Mouse (Mus musculus): ENCODE measurements around the gene Nxf2. TPM values are rescaled to one million over a fixed set of nuclear protein-coding genes. Genes with fewer than 3 reads are reported as not detected.
"Not testable (repeated sequence)": the region's sequence is repeated elsewhere in the genome, so short reads cannot be mapped to it uniquely, and the experiment has no call there.

Nxf2 gene
- under 1 TPM; 0.28 TPM for total RNA-seq (2021)
- long read RNA-seq, experiment 1, result 0 reads
- long read RNA-seq, experiment 2, result 0 reads

DNA sequence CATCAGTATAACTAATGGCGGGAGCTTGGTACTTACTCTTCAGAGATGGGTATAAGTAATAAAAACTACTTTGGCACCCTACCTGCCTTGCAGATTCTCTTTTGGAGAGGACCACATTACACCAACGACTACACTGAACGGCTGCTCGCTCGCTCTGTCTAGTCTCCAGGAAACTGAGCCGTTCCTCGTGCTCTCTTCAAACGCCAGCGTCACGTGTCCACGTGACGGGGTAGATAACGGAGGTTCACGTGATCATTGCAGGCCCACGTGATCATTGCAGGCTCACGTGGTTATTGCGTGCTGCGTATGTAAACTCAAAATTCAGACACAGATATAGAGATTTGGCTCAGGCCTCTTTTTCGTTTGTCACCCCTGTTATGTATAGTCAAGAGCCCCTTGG lies at the start of gene Nxf2:
Nxf2 (minus strand) TSS at position 209 of the 400 bp plus-strand sequence.
- DNase-seq (ENCODE audit: low spot score in 2 of 2), result no peak

DNA sequence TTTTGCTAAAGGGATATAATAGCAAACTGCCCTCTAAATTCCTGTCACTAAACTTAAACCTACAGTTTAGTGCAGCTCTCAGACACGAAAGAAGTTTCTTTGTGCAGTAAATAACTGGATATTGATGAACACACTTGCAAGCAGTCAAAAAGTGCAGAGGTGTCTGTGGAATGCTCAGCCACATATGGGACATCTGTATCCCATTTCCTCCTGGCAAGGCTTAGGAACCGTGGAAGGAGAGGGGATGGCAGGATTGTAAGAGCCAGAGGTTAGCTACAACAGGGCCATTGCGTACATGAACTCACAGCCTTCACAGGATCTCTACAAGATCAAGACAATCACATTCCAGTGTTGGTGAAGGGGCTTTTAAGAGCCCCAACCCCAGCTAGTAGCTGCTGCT lies 46.8 kb upstream of the Nxf2 start:
- DNase-seq (ENCODE audit: low spot score in 2 of 2), result no peak

DNA sequence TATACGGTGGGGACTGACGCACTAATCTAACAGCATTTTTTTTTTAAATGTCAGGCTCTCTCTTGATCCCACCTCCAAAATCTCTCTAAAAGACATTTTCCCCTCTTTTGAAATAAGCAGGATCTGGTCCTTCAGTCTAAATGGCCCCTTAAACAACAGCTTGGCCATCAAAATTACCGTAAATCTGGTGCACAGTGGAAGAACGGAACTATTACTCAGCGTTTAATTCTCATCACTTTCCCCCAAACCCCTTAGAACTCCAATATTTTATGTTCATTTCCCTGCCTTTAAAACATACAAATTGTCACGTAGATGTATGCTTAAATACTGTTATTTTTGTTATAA lies 44.9 kb upstream of the Nxf2 start:
- no peak for DNase-seq (ENCODE audit: low spot score in 2 of 2)

DNA sequence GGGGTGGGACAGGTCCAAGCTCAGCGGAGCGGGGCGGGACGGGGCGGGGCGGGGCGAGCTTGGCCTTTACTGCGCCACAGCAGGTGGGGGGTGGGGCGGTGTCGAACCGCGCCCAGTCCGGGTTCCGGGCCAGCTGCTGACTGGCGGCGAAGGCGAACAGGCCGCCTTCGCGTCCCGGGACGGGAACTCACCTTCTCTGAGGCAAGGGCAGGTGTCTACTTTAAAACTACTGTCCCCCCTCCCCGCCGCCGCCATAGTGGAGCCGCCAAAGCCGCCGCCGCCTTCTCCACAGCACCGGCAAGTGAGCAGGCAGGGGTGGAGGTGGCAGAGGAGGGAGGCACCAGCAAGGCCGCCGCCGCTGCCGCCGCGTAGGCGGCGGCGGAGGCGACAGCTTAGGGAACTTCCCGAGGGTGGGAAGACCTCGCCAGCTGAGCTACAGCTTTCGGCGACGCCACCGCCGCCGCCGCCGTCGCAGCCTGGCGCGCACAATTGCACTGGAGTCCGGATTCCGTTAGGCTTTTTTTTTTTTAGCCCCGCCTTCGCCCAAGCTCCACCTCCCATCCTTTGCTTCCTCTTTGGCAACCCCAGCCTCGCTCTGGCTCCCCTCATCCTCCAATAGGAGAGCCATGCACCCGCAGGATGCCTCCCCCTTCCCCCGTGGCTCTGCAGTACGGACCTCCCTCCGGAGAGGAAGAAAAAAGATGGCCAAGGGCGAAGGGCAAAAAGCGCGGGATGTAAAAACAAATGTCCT lies 44.3 kb upstream of the Nxf2 start, which contains the start of gene Zmat1:
Zmat1 (minus strand) TSS at position 490 of the 751 bp plus-strand sequence.
- peak; percentile 62 to 64 for DNase-seq (ENCODE audit: low spot score in 2 of 2)

DNA sequence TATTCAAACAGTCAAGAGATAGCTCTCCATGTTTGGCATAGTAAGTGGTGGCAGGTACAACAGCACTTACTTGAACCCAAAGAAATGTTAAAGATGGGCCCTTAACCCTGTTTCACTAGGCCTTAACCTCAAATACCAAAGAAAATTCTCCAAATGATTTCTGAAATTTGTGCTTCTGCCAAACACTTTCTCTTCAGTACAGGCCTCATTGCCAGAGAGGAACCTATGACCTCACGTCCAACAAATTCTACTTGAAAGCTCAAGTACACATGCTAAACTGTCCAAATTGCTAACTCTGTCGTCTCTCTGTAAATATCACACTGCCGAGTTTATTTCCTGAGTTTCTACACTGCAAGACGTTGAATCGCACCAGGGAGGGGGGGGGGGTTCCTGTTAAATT lies 43.5 kb upstream of the Nxf2 start:
- DNase-seq (ENCODE audit: low spot score in 2 of 2), result no peak

DNA sequence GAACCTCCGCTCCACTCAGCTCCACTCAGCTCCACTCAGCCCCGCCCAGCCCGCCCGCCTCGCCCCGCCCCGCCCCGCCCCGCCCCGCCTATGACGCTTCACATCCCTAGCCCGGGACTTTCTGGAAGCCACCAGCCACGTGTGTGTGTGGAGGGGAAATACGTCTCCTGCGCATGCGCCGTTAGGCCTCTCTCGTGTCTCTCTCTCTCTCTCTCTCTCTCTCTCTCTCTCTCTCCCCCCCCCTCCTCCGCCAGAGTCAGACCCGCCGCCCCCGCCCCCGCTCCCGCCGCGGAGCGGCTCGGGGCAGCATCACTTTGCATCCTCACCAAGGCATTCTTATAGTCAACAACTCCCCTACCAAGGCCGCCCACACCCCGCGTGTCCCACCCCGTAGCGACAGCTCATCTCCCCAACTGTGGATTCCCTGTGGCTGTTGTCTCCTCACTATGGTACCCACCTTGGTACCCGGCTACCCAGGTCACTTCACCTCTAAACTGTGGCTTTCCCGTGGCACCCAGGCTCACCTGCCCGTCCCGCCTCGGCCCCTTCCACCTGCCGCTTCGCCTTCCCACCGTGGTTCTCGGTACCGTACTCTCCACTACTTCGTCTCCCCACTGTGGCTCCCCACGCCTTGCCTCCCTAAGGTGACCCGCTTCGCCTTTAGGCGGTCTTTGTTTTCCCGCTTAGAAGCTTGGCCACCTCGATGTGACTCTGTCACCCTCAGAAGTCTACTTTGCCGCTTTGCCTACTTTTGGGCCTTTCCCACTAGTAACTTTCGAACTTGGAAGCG lies 1.1 kb downstream of the Nxf2 start:
- DNase-seq (ENCODE audit: low spot score in 2 of 2), result peak in 1 of 2 experiments; percentile 17

DNA sequence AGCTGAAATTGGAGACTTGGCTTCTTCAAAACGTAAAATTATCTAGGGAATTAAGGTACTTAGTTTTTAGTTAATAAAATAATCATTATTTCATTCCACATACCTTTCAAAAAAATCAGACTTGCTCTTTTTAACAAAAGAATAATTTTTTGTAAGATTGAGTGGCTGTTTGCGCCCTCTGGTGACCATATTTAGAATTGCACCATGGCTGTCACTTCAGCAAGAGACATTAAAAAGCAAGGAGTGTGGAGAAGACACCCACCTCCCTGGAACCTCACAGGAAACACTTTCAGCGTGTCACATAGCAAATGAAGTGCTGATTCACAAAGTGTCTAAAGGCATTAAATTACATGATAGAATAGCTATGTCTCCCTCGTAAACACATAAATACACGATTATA lies 34.2 kb downstream of the Nxf2 start:
- no peak for DNase-seq (ENCODE audit: low spot score in 2 of 2)

DNA sequence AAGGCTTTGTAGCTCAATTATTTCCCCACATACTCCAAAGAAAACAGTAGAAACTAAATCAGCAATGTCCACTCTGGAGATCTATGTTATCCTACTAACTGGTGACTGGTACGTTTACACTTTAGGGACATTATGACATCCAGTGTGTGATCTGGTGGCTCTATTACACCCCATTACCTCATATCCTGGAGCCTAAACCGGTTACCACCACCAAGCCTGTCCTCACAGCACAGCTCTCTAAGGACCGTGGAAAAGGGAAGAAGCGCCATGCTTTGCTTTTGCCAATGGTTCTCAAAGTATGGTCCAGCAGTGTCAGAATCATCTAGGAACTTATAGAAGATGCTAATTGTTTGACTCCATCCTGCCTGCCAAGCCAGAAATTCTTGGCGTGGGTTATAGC lies 34.6 kb downstream of the Nxf2 start:
- no peak for DNase-seq (ENCODE audit: low spot score in 2 of 2)

DNA sequence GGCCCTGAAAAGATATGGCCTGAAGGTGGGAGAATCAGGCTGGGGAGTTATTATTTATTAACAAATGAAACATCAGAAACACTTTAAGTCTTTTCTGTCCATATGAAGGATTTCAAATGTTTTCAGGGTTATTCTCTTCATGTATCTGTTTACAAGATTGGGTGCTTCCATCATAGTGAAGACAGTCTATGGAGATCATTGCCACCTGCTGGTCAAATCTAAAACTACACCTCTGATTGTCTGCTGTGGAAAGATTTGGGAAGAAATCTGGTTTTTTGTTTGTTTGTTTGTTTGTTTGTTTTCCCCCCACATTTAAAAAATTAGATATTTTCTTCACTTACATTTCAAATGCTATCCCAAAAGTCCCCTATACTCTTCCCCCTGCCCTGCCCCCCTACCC lies 39.5 kb downstream of the Nxf2 start:
- no peak for DNase-seq (ENCODE audit: low spot score in 2 of 2)

DNA sequence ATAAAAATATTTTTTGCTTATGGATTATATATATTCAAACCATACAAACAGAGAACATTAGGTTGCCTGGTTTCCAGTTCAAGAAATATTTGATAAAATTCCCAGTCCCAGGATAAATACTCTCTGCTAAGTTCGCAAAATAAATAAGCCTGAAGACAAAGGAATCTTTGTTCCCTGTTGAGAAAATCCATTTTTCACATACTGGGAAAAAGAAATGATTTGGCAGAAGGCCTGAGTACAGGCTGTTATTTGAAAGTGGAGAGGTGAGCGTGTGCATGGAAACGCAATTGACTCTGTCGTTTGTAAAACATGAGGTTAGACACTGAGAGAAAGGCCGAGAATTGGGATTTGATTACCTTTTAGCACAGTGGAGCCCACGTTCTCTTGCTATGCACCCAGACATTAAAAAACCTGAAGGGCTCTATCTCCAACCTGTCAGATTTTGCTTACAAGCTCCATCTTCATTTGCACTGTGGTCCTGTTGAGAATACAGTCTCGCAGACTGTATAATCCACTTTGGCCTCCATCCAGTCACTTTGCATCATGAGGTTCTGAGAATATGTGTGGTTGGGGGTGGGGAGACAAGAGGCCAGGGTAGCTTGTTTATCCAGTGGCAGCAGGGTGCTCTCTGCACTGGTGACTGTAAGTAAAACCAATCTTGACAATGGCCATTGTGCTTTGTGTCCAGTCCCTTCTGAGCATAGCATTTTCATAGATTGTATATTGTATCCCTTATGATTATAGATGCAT lies 40.7 kb downstream of the Nxf2 start:
- DNase-seq (ENCODE audit: low spot score in 2 of 2), result no peak

DNA sequence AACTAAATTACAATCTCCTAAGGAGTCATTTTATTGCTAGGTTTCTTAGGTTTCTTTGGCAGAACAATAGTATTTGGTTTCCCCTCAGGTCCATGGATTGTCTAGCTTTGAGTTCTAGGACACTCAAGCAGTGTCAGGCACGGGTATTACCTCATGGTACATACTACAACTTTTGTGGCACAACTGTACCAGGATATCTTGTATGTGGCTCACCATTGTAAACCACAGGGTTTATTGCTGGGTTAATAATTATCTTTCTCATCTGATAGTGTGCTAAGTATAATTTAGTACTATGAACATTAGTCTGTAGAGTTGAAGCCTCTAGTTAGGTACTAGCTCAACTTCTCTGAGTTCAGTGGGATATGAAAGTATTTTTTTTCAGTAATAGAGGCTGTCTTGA lies 45.3 kb downstream of the Nxf2 start:
- DNase-seq (ENCODE audit: low spot score in 2 of 2), result no peak

DNA sequence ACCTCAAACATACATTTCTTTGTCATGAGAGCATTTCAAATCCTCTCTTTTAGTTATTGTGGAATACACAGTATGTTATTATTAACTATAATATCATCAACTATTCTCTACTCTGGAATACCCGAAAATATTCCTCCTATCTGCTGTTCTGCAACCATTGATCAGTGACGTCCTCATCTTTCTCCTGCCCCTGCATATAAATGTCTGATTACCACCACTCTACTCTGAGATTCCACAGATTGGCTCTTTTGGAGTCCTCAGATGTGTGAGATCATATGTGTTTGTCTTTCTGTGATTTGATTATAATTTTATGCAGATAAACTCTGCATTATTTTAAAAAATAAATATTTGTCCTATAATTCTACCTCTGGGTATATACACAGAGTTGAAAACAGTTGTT lies 48.8 kb downstream of the Nxf2 start:
- DNase-seq (ENCODE audit: low spot score in 2 of 2), result no peak

DNA sequence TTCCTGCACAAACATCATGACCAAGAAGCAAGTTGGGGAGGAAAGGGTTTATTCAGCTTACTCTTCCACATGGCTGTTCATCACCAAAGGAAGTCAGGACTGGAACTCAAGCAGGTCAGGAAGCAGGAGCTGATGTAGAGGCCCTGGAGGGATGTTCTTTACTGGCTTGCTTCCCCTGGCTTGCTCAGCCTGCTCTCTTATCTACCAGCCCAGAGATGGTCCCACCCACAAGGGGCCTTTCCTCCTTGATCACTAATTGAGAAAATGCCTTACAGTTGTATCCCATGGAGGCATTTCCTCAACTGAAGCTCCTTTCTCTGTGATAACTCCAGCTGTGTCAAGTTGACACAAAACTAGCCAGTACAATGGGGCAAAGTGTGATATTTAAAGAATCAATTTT lies 49.2 kb downstream of the Nxf2 start:
- DNase-seq (ENCODE audit: low spot score in 2 of 2), result not testable (repeated sequence)

DNA sequence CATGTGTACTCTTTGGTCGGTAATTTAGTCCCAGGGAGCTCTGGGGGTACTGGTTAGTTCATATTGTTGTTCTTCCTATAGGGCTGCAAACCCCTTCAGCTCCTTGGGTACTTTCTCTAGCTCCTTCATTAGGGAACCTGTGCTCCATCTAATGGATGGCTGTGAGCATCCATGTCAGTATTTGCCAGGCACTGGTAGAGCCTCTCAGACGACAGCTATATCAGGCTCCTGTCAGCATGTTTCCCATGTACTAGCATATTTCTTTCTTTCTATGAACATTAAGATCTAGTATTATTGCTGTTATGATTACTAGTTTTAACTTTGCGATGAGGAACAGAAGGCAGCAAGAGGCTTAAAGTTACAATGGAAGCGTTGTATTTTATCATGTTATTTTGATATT lies 49.7 kb downstream of the Nxf2 start:
- DNase-seq (ENCODE audit: low spot score in 2 of 2), result no peak

DNA sequence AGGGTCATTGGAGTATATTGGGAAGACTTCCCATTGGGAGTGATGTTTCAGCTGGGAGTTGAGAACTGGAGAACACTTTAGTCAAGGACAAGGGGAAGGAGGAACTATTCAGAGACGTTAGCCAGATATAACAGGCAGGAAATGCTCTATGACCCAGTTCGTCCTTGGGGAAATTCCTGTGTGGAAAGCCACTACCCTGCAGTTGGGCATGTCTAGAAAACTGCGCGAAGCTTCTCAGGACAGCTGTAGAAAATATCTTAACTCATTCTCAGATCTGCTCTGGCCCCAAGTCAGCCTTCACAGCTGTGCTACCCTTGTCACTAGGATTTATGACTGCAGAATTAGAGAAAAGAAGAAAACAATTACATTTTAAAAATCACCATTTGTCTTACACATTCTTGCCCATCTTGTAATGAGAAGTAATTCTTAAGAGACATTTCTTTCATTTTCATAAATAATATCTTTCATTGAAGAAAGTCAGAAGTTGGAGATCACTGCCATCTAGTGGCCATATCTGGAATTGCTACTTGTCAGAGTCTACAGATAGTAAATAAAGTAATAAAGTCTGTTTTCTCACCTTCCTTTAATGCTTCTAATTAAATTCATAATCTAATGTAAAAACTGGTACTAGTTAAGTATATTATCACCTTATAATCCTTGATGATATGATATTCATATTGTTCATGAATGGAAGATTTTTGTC lies 51.2 kb downstream of the Nxf2 start:
- no peak for DNase-seq (ENCODE audit: low spot score in 2 of 2)

DNA sequence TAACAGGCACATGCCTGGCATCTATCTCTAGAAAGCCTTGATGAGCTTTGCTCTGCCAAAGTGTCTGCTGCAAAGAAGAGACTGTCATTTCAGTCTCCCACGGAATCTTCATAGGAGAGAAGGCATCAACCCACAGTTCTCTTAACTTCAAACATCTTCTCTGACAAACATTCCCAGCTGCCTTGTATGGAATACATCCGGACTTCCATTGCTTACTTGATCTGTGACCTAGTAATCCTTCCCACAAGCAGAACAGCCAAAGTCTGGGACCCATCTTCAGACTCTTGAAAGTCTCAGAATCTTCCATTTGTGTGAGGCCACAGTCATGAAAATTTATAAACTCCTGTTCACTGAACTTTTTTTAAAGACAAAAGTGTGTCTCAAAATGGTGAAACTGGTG lies 51.7 kb downstream of the Nxf2 start:
- DNase-seq (ENCODE audit: low spot score in 2 of 2), result no peak

DNA sequence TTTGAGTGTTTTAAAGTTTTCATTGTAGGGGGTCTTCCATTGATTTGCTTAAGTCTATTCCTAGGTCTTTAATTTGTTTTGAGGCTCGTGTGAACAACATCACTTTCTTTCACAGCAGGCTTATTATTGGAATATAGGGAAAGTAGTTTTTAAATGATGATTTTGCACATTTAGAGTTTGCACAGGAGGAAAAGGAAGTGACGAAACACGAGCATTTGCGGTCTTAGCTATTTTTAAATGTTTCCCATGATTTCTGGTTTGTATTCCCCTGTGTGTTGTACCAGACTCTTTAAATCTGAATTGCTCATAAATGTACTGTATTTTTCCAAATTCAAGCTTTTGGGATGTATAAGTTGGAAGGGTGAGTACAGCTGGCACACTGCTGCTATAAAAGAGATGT lies 54.2 kb downstream of the Nxf2 start:
- no peak for DNase-seq (ENCODE audit: low spot score in 2 of 2)

Measured in adrenal gland, postnatal 4 days (tissue).